Mouse (Mus musculus) forebrain, embryonic 16.5 days (tissue): ENCODE measurements around the gene Csnk1g2. TPM values are rescaled to one million over a fixed set of nuclear protein-coding genes. Genes with fewer than 3 reads are reported as not detected.

ENCODE experiments used
- ATAC-seq: fragments of 200-750 bp; cut with Nextera tagmentation; 2 replicates; pipeline ENCODE4 v1.8.0; 2017; ENCODE audit warnings: mild to moderate bottlenecking, moderate library complexity
- H3K27ac ChIP-seq: fragments of 300-500 bp; sonication (generic); 2 replicates; pipeline ENCODE4 v1.5.1; 2014; ENCODE audit warnings: low read length, control low read depth
- H3K27me3 ChIP-seq: fragments of 300-500 bp; sonication (generic); replicated peaks from 2 replicates; pipeline ENCODE4 v1.6.1; 2014; ENCODE audit warnings: low read length; ENCODE audit not compliant: control insufficient read depth, insufficient read depth
- H3K36me3 ChIP-seq: fragments of 300-500 bp; sonication (generic); 2 replicates; pipeline ENCODE4 v1.6.1; 2014; ENCODE audit not compliant: control insufficient read depth, insufficient read depth
- H3K4me1 ChIP-seq: fragments of 300-500 bp; sonication (generic); replicated peaks from 2 replicates; pipeline ENCODE4 v1.6.1; 2014; ENCODE audit warnings: low read length; ENCODE audit not compliant: control insufficient read depth, insufficient read depth
- H3K4me2 ChIP-seq: fragments of 300-500 bp; sonication (generic); 2 replicates; pipeline ENCODE4 v1.6.1; 2014; ENCODE audit warnings: mild to moderate bottlenecking, low read length, control low read depth
- H3K4me3 ChIP-seq: fragments of 300-500 bp; sonication (generic); replicated peaks from 2 replicates; pipeline ENCODE4 v1.5.1; 2014; ENCODE audit warnings: mild to moderate bottlenecking, low read length, control low read depth
- H3K9ac ChIP-seq: fragments of 300-500 bp; sonication (generic); replicated peaks from 2 replicates; pipeline ENCODE4 v1.6.1; 2014; ENCODE audit warnings: low read depth, low read length, control low read depth
- H3K9me3 ChIP-seq: fragments of 300-500 bp; sonication (generic); 2 replicates; pipeline ENCODE4 v1.6.1; 2016; ENCODE audit warnings: low read length; ENCODE audit not compliant: control insufficient read depth
- WGBS: fragments of 180-500 bp; shearing (Covaris S2); extraction: QIAGEN DNeasy Blood & Tissue Kit; methylation state at CpG from one replicate; pipeline ENCODE4 v1.1.7; 2014; 5-methylcytosine and 5-hydroxymethylcytosine counted together
- microRNA-seq: library from miRNA; unstranded; fragments of <30 nt; microRNA quantifications from one replicate; pipeline ENCODE4, GENCODE M21; 2017
- polyA plus RNA-seq: library from polyadenylated mRNA; unstranded; fragments of >200 nt; fragmentation: Nextera tagmentation; extraction: Ambion mirVana; gene quantifications from 2 replicates; pipeline ENCODE4 v1.2.1, GENCODE M21; 2015

The Csnk1g2 gene
- polyA plus RNA-seq, 1 experiment from 2014 or later: 96.9 TPM

DNA sequence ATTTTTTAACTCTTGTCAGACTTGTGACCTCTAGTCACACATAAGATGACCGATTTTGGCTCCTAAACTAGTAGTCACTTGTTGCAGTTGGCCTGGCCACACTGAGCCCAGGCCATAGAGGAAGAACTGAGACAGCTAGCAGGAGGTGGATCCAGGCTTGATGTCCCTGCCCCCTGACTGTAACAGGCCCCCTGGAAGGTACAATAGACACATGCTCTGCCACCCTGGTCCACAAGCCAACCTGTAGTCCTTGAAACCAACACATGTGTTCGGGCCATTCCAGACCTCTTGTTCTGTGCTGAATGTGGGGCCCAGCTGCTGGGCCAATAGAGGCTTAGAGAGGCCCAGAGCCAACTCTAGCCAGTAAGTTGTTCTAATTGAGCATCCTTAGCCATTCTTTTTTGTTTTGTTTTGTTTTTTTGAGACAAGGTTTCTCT, 57.6 kb downstream of the Csnk1g2 start:
- Histone ChIP-seq H3K27ac (no peak overlapping the region), H3K4me2 (no peak overlapping the region), H3K36me3 (peaks cover 2% of the 10 kb centered on the region; the same call in 1 of the 2 replicates), H3K9me3 (no peaks in the 10 kb centered on the region), H3K9ac (no peak overlapping the region), H3K4me1 (peaks cover 28% of the 10 kb centered on the region), H3K4me3 (no peak overlapping the region), H3K27me3 (no peaks in the 10 kb centered on the region)
- WGBS: 82% methylated on average over 2 of the region's 2 CpGs
- no peak for ATAC-seq

DNA sequence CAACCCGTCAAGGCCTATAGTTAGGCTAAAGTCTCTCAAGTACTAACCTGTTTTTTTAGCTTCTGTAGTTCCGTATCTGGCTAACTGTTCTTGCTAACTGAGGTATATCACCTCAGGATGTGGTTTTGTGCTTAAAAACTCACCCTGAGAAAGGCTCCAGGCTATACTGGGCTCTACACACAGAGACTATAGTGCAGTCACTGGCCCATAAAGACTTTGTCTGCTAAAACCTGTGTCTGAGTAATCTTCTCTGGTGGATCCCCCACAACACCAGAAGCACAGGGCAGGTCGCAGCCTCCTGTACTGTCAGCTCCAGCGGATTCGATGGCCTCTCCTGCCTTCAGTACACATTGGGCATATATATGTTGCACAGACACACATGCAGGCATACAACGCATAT, 59.4 kb downstream of the Csnk1g2 start:
- 96% methylated on average over 6 of the region's 6 CpGs for WGBS

DNA sequence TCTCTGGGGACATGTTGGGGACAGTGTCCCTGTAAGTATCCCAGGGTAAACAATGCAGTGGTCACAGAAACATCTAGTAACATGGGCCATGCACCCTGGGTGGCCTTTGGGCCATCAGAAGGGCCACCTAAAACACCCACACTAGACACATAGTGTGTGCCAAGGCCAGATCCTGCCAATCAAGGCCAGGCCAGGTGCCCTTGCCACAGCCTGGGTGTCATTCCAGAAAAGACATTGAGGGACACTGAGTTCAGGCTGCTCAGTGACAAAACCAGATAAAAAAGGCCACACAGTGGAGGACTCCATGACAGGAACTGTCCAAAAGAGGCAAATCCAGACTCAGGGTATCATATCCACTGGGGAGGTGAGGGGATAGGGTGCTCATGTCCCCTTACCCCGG, 61.0 kb downstream of the Csnk1g2 start:
- Histone ChIP-seq H3K4me1 (peaks cover 9% of the 10 kb centered on the region), H3K36me3 (peaks cover 17% of the 10 kb centered on the region), H3K4me3 (no peak overlapping the region), H3K27ac (no peak overlapping the region), H3K27me3 (no peaks in the 10 kb centered on the region), H3K9me3 (no peaks in the 10 kb centered on the region), H3K9ac (no peak overlapping the region), H3K4me2 (no peak overlapping the region)
- no peak for ATAC-seq
- WGBS: 96% methylated on average over 1 of the region's 1 CpGs

More for the DNA sequence above, 59.4 kb downstream of the Csnk1g2 start:
- Histone ChIP-seq H3K4me2 (no peak overlapping the region), H3K27me3 (no peaks in the 10 kb centered on the region), H3K36me3 (peaks cover 17% of the 10 kb centered on the region), H3K9me3 (no peaks in the 10 kb centered on the region), H3K4me1 (peaks cover 26% of the 10 kb centered on the region), H3K9ac (no peak overlapping the region), H3K4me3 (no peak overlapping the region), H3K27ac (no peak overlapping the region)
- ATAC-seq: no peak

DNA sequence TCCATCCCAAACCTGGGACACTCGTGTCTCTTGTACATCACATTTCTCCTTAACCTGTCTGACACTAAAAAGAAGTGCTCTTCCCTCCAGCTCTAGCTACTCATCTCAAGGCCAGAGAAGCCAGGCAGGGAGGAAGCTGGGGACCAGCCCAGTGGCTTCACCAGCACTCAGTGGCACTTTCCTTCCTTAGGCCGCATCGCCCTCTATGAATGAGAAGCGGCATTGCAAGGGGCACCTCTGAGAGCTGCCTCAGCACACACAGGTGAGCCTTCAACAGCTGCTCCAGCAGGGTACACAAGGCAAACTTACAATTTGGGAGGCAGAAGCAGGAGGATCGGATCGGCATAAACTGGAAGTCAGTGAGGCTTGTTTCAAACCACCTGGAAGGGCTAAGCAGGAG, 61.6 kb downstream of the Csnk1g2 start:
- WGBS: 58% methylated on average over 6 of the region's 6 CpGs
- Histone ChIP-seq H3K4me2 (no peak overlapping the region), H3K9me3 (no peaks in the 10 kb centered on the region), H3K9ac (no peak overlapping the region), H3K27me3 (no peaks in the 10 kb centered on the region), H3K36me3 (peaks cover 18% of the 10 kb centered on the region), H3K4me3 (no peak overlapping the region), H3K27ac (no peak overlapping the region), H3K4me1 (peaks cover 3% of the 10 kb centered on the region; the same call in 1 of the 2 replicates)
- no peak for ATAC-seq

DNA sequence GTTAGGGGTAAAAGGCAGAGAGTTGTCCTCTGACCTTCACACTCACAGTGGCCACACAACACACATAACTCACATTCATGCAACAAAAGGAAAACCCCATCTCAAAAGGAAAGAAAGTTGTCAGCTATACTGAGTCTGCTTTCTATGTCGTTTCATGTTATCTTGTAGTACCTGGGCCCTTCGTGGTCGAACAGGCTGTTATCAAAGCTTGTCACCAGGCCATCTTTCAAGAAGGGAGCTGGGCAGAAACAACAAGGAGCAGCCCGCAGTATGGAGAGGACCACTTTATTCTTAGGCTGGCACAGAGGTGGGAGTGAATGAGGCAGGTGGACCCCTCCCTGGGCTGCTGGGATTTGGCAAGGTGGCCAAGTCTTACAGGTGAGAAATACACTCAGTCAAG, 62.3 kb downstream of the Csnk1g2 start:
- 89% methylated on average over 4 of the region's 4 CpGs for WGBS
- peaks cover 24% of the 10 kb centered on the region for H3K36me3 ChIP-seq
- H3K9ac ChIP-seq: no peak overlapping the region
- no peak for ATAC-seq
- no peaks in the 10 kb centered on the region for H3K4me1 ChIP-seq
- no peaks in the 10 kb centered on the region for H3K27me3 ChIP-seq
- H3K9me3 ChIP-seq: no peaks in the 10 kb centered on the region
- no peak overlapping the region for H3K27ac ChIP-seq
- H3K4me2 ChIP-seq: no peak overlapping the region
- no peak overlapping the region for H3K4me3 ChIP-seq

DNA sequence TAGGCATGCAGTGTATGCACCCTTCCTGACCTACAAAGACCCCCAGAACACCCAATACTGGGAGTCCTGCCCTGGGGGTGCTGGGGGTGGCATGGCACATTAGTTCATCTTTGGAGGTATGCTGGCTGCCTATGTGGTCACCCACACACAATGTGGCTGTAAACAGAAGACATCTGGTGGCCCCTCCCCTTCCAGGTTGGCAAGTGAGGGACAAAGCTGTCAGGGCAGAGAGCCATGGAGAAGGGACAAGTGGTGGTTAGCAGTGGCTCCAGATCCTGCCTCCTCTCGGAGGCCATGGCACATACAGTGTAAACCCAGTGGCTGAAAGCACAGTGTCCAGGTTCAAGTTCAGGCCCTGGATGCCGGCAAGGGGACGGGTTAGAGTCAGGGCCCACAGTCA, 64.0 kb downstream of the Csnk1g2 start:
- H3K4me3 ChIP-seq: no peak overlapping the region
- H3K9me3 ChIP-seq: no peaks in the 10 kb centered on the region
- H3K4me1 ChIP-seq: no peaks in the 10 kb centered on the region
- no peak overlapping the region for H3K27ac ChIP-seq
- no peak overlapping the region for H3K9ac ChIP-seq
- no peak overlapping the region for H3K4me2 ChIP-seq
- H3K27me3 ChIP-seq: no peaks in the 10 kb centered on the region
- no peak for ATAC-seq
- 85% methylated on average over 3 of the region's 3 CpGs for WGBS
- H3K36me3 ChIP-seq: peaks cover 36% of the 10 kb centered on the region

DNA sequence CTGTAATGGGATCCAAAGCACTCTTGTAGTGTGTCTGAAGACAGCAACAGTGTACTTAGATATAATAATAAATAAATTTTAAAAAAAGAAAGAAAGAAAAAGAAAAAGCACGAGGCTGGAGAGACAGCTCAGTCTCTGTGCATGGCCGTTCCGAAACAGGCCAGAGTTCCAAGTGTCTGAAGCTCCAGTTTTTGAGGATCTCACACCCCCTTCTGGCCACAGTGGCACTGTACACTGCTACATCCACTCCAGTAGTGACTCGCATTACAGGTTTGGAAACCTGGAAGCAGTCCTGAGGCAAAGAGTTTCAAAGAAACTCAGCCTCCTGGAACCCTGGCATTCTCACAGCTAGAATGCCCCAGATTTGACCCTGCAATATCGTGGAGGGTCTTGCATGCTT, 65.2 kb downstream of the Csnk1g2 start:
- Histone ChIP-seq H3K27me3 (no peaks in the 10 kb centered on the region), H3K9ac (no peak overlapping the region), H3K36me3 (peaks cover 36% of the 10 kb centered on the region), H3K4me3 (no peak overlapping the region), H3K9me3 (no peaks in the 10 kb centered on the region), H3K4me1 (no peaks in the 10 kb centered on the region), H3K27ac (no peak overlapping the region), H3K4me2 (no peak overlapping the region)
- peak; percentile 68; the same call in 1 of the 2 replicates for ATAC-seq
- WGBS: 37% methylated on average over 5 of the region's 5 CpGs

Small RNA genes within 50 kb of the gene (microRNA-seq; reads per million reads assigned to microRNA genes)
- not detected for gene Mir6912

Other genes starting within 250 kb of the Csnk1g2 start
- gene Mex3d, start 235.2 kb upstream of the Csnk1g2 start, polyA plus RNA-seq: 16.3 TPM in 2 replicates
- gene Mbd3, start 223.3 kb upstream of the Csnk1g2 start, polyA plus RNA-seq: 247 and 256 TPM in 2 replicates
- 455 and 522 TPM in 2 replicates for gene Uqcr11, start 216.0 kb upstream of the Csnk1g2 start, polyA plus RNA-seq
- 63.7 and 74.6 TPM in 2 replicates for gene Tcf3, start 189.2 kb upstream of the Csnk1g2 start, polyA plus RNA-seq
- 0.07 and 0.46 TPM in 2 replicates for gene Onecut3, start 128.0 kb upstream of the Csnk1g2 start, polyA plus RNA-seq
- gene Atp8b3, start 83.7 kb upstream of the Csnk1g2 start, polyA plus RNA-seq: 0.16 and 0.23 TPM in 2 replicates
- gene Rexo1, start 61.3 kb upstream of the Csnk1g2 start, polyA plus RNA-seq: 28.1 and 30.3 TPM in 2 replicates
- gene Klf16, start 45.5 kb upstream of the Csnk1g2 start, polyA plus RNA-seq: 9.2 and 10.1 TPM in 2 replicates
- gene Abhd17a, start 32.5 kb upstream of the Csnk1g2 start, polyA plus RNA-seq: 92.2 and 93.1 TPM in 2 replicates
- gene Scamp4, start 20.0 kb upstream of the Csnk1g2 start, polyA plus RNA-seq: 69.9 and 77.2 TPM in 2 replicates
- 6.4 and 6.7 TPM in 2 replicates for gene Adat3, start 20.0 kb upstream of the Csnk1g2 start, polyA plus RNA-seq
- gene Gm49322, start 16.8 kb upstream of the Csnk1g2 start, polyA plus RNA-seq: 3.1 and 4.1 TPM in 2 replicates
- 75.2 and 79.7 TPM in 2 replicates for gene Btbd2, start 34.2 kb downstream of the Csnk1g2 start, polyA plus RNA-seq
- 57.1 and 61.2 TPM in 2 replicates for gene Mknk2, start 55.3 kb downstream of the Csnk1g2 start, polyA plus RNA-seq
- gene Mob3a, start 79.1 kb downstream of the Csnk1g2 start, polyA plus RNA-seq: 56.9 and 59.4 TPM in 2 replicates
- gene Izumo4, start 79.3 kb downstream of the Csnk1g2 start, polyA plus RNA-seq: 32.5 and 44.1 TPM in 2 replicates
- 101 and 102 TPM in 2 replicates for gene Ap3d1, start 119.4 kb downstream of the Csnk1g2 start, polyA plus RNA-seq
- 17.4 and 22.5 TPM in 2 replicates for gene Dot1l, start 132.4 kb downstream of the Csnk1g2 start, polyA plus RNA-seq
- 62.6 and 65.1 TPM in 2 replicates for gene Sf3a2, start 175.4 kb downstream of the Csnk1g2 start, polyA plus RNA-seq
- gene Plekhj1, start 175.8 kb downstream of the Csnk1g2 start, polyA plus RNA-seq: 129 and 143 TPM in 2 replicates
- 0.15 TPM in 1 of 2 replicates, not detected in the other for gene Amh, start 182.4 kb downstream of the Csnk1g2 start, polyA plus RNA-seq
- gene Jsrp1, start 190.7 kb downstream of the Csnk1g2 start, polyA plus RNA-seq: not detected in 2 replicates
- 1,342 and 1,351 TPM in 2 replicates for gene Oaz1, start 203.8 kb downstream of the Csnk1g2 start, polyA plus RNA-seq
- gene Lingo3, start 221.2 kb downstream of the Csnk1g2 start, polyA plus RNA-seq: 6.0 and 9.3 TPM in 2 replicates
- gene Lsm7, start 232.4 kb downstream of the Csnk1g2 start, polyA plus RNA-seq: 223 and 228 TPM in 2 replicates
- 64.9 and 78.6 TPM in 2 replicates for gene Sppl2b, start 232.4 kb downstream of the Csnk1g2 start, polyA plus RNA-seq
- 0.24 and 0.25 TPM in 2 replicates for gene Tmprss9, start 249.0 kb downstream of the Csnk1g2 start, polyA plus RNA-seq